Mouse (Mus musculus) hindbrain, embryonic 13.5 days (tissue): ENCODE measurements around the gene Mapk7. TPM values are rescaled to one million over a fixed set of nuclear protein-coding genes. Genes with fewer than 3 reads are reported as not detected.

Experiments used
- ATAC-seq: fragments of 200-750 bp; cut with Nextera tagmentation; 2 replicates; pipeline ENCODE4 v1.8.0; 2017; ENCODE audit warnings: moderate TSS enrichment; ENCODE audit not compliant: low FRiP score
- H3K27ac ChIP-seq: fragments of 300-500 bp; sonication (generic); 2 replicates; pipeline ENCODE4 v1.5.1; 2015; ENCODE audit warnings: inconsistent platforms, mild to moderate bottlenecking, moderate library complexity
- H3K27me3 ChIP-seq: fragments of 300-500 bp; sonication (generic); 2 replicates; pipeline ENCODE4 v1.6.1; 2015; ENCODE audit warnings: mild to moderate bottlenecking, inconsistent platforms
- H3K36me3 ChIP-seq: fragments of 300-500 bp; sonication (generic); 2 replicates; pipeline ENCODE4 v1.6.1; 2015; ENCODE audit warnings: mild to moderate bottlenecking, inconsistent platforms
- H3K4me1 ChIP-seq: fragments of 300-500 bp; sonication (generic); replicated peaks from 2 replicates; pipeline ENCODE4 v1.6.1; 2015; ENCODE audit warnings: inconsistent platforms
- H3K4me2 ChIP-seq: fragments of 300-500 bp; sonication (generic); 2 replicates; pipeline ENCODE4 v1.6.1; 2015; ENCODE audit warnings: inconsistent platforms, mild to moderate bottlenecking, moderate library complexity
- H3K4me3 ChIP-seq: fragments of 300-500 bp; sonication (generic); 2 replicates; pipeline ENCODE4 v1.5.1; 2015; ENCODE audit warnings: mild to moderate bottlenecking, inconsistent platforms
- H3K9ac ChIP-seq: fragments of 300-500 bp; sonication (generic); 2 replicates; pipeline ENCODE4 v1.6.1; 2015; ENCODE audit warnings: mild to moderate bottlenecking, inconsistent platforms
- H3K9me3 ChIP-seq: fragments of 300-500 bp; sonication (generic); 2 replicates; pipeline ENCODE4 v1.6.1; 2016; ENCODE audit warnings: inconsistent platforms
- WGBS: fragments of 180-500 bp; shearing (Covaris S2); methylation state at CpG from one replicate; pipeline ENCODE4 v1.1.7; 2015; 5-methylcytosine and 5-hydroxymethylcytosine counted together
- polyA plus RNA-seq: library from polyadenylated mRNA; unstranded; fragments of >200 nt; fragmentation: Nextera tagmentation; extraction: Ambion mirVana; gene quantifications from 2 replicates; pipeline ENCODE4 v1.2.1, GENCODE M21; 2015

Mapk7 gene
- polyA plus RNA-seq, 1 experiment from 2014 or later: 78.3 TPM

- 80% methylated on average over 7 of the region's 7 CpGs for WGBS
- no peak for ATAC-seq
- no peak overlapping the region for H3K9ac ChIP-seq
- peaks cover 91% of the 10 kb centered on the region for H3K4me1 ChIP-seq
- no peaks in the 10 kb centered on the region for H3K9me3 ChIP-seq
- no peak overlapping the region for H3K4me2 ChIP-seq
- H3K36me3 ChIP-seq: peaks cover 54% of the 10 kb centered on the region
- H3K4me3 ChIP-seq: no peak overlapping the region
- H3K27me3 ChIP-seq: no peaks in the 10 kb centered on the region
- H3K27ac ChIP-seq: peak overlapping the region; percentile 66
Measured at GRCm38 (mm10) chr11:61487936-61488335, 6.3 kb downstream of the Mapk7 start.

GRCm38 (mm10) chr11:61487401-61487800, 6.8 kb downstream of the Mapk7 start:
- Histone ChIP-seq H3K4me3 (no peak overlapping the region), H3K4me1 (peaks cover 86% of the 10 kb centered on the region), H3K9ac (no peak overlapping the region), H3K27me3 (no peaks in the 10 kb centered on the region), H3K27ac (peak overlapping the region; percentile 66), H3K9me3 (no peaks in the 10 kb centered on the region), H3K36me3 (peaks cover 51% of the 10 kb centered on the region), H3K4me2 (no peak overlapping the region)
- WGBS: 21% methylated on average over 2 of the region's 2 CpGs
- ATAC-seq: no peak

GRCm38 (mm10) chr11:61486458-61487219, 7.6 kb downstream of the Mapk7 start:
- Histone ChIP-seq H3K27ac (peak overlapping the region; percentile 94), H3K4me2 (peak overlapping the region; percentile 44), H3K4me3 (peak overlapping the region; percentile 23; the same call in 1 of the 2 replicates), H3K4me1 (peaks cover 83% of the 10 kb centered on the region), H3K27me3 (no peaks in the 10 kb centered on the region), H3K9ac (no peak overlapping the region), H3K9me3 (no peaks in the 10 kb centered on the region), H3K36me3 (peaks cover 44% of the 10 kb centered on the region)
- ATAC-seq: no peak
- WGBS: 89% methylated on average over 14 of the region's 14 CpGs

- peak overlapping the region; percentile 94 for H3K27ac ChIP-seq
- H3K36me3 ChIP-seq: peaks cover 35% of the 10 kb centered on the region
- ATAC-seq: no peak
- H3K4me3 ChIP-seq: peak overlapping the region; percentile 23
- peaks cover 75% of the 10 kb centered on the region for H3K4me1 ChIP-seq
- no peaks in the 10 kb centered on the region for H3K9me3 ChIP-seq
- 52% methylated on average over 22 of the region's 22 CpGs for WGBS
- H3K4me2 ChIP-seq: peak overlapping the region; percentile 44
- no peaks in the 10 kb centered on the region for H3K27me3 ChIP-seq
- peak overlapping the region; percentile 59 for H3K9ac ChIP-seq
Measured at GRCm38 (mm10) chr11:61485541-61486457, 8.4 kb downstream of the Mapk7 start.

GRCm38 (mm10) chr11:61484613-61485540, 9.3 kb downstream of the Mapk7 start, which contains the start of gene Mfap4:
Gene Mfap4 (plus strand): TSS chr11:61485431.
- ATAC-seq: peak; percentile 78
- WGBS: 4% methylated on average over 20 of the region's 20 CpGs
- Histone ChIP-seq H3K4me2 (peak within 1 kb of the TSS; percentile 44), H3K27ac (peak within 1 kb of the TSS; percentile 94), H3K9ac (peak within 1 kb of the TSS; percentile 59), H3K4me3 (peak within 1 kb of the TSS; percentile 23), H3K27me3 (no peaks in the 10 kb centered on the region), H3K9me3 (no peaks in the 10 kb centered on the region), H3K4me1 (peaks cover 66% of the 10 kb centered on the region), H3K36me3 (peaks cover 26% of the 10 kb centered on the region)

GRCm38 (mm10) chr11:61484256-61484612, 10.0 kb downstream of the Mapk7 start:
- WGBS: 8% methylated on average over 10 of the region's 10 CpGs
- no peak for ATAC-seq
- peak overlapping the region; percentile 20 for H3K4me2 ChIP-seq

GRCm38 (mm10) chr11:61483226-61483845, 10.9 kb downstream of the Mapk7 start:
- Histone ChIP-seq H3K27ac (peak overlapping the region; percentile 94), H3K27me3 (no peaks in the 10 kb centered on the region), H3K4me2 (no peak overlapping the region), H3K9me3 (no peaks in the 10 kb centered on the region), H3K4me1 (peaks cover 52% of the 10 kb centered on the region), H3K9ac (no peak overlapping the region), H3K4me3 (no peak overlapping the region), H3K36me3 (peaks cover 11% of the 10 kb centered on the region)
- WGBS: 64% methylated on average over 13 of the region's 13 CpGs
- ATAC-seq: no peak

More at GRCm38 (mm10) chr11:61484256-61484612, 10.0 kb downstream of the Mapk7 start:
- Histone ChIP-seq H3K27me3 (no peaks in the 10 kb centered on the region), H3K27ac (peak overlapping the region; percentile 94), H3K9ac (0 out of 2 replicates have a peak overlapping the region, but pooled peaks have one; percentile 59), H3K4me3 (no peak overlapping the region), H3K36me3 (peaks cover 20% of the 10 kb centered on the region), H3K9me3 (no peaks in the 10 kb centered on the region), H3K4me1 (peaks cover 59% of the 10 kb centered on the region)

- Histone ChIP-seq H3K9me3 (no peaks in the 10 kb centered on the region), H3K36me3 (no peaks in the 10 kb centered on the region), H3K4me1 (peaks cover 47% of the 10 kb centered on the region), H3K4me3 (no peak overlapping the region), H3K27ac (no peak overlapping the region), H3K9ac (no peak overlapping the region), H3K27me3 (no peaks in the 10 kb centered on the region), H3K4me2 (no peak overlapping the region)
- ATAC-seq: no peak
- 81% methylated on average over 9 of the region's 9 CpGs for WGBS
Measured at GRCm38 (mm10) chr11:61481239-61482090, 12.7 kb downstream of the Mapk7 start.

- Histone ChIP-seq H3K27ac (no peak overlapping the region), H3K9ac (no peak overlapping the region), H3K36me3 (no peaks in the 10 kb centered on the region), H3K4me3 (no peak overlapping the region), H3K4me1 (peaks cover 22% of the 10 kb centered on the region), H3K9me3 (no peaks in the 10 kb centered on the region), H3K4me2 (no peak overlapping the region), H3K27me3 (no peaks in the 10 kb centered on the region)
- WGBS: 88% methylated on average over 4 of the region's 4 CpGs
- ATAC-seq: no peak
Measured at GRCm38 (mm10) chr11:61478788-61479187, 15.4 kb downstream of the Mapk7 start.

- 0 out of 2 replicates have a peak overlapping the region, but pooled peaks have one; percentile 18 for H3K27ac ChIP-seq
- H3K9me3 ChIP-seq: no peaks in the 10 kb centered on the region
- ATAC-seq: no peak
- peak overlapping the region; percentile 42; the same call in 1 of the 2 replicates for H3K4me2 ChIP-seq
- peaks cover 17% of the 10 kb centered on the region for H3K4me1 ChIP-seq
- H3K9ac ChIP-seq: no peak overlapping the region
- H3K36me3 ChIP-seq: no peaks in the 10 kb centered on the region
- H3K4me3 ChIP-seq: no peak overlapping the region; the same call in 1 of the 2 replicates
- WGBS: 52% methylated on average over 17 of the region's 17 CpGs
- H3K27me3 ChIP-seq: no peaks in the 10 kb centered on the region
Measured at GRCm38 (mm10) chr11:61477566-61478508, 16.4 kb downstream of the Mapk7 start.
